Mouse (Mus musculus) forebrain, embryonic 14.5 days (tissue): ENCODE measurements around the gene Asic2. TPM values are rescaled to one million over a fixed set of nuclear protein-coding genes. Genes with fewer than 3 reads are reported as not detected.
A peak's percentile ranks its signal among the peaks of the same experiment; 100 is the strongest.

Experiments
- ATAC-seq: fragments of 200-750 bp; cut with Nextera tagmentation; 2 replicates; pipeline ENCODE4 v1.8.0; 2017; ENCODE audit warnings: mild to moderate bottlenecking, moderate library complexity
- DNase-seq: peaks from one replicate; pipeline ENCODE4 v3.0.0-alpha.2; 2015; ENCODE audit warnings: low spot score
- H3K27ac ChIP-seq: fragments of 300-500 bp; sonication (generic); 2 replicates; pipeline ENCODE4 v1.5.1; 2014; ENCODE audit warnings: low read depth, mild to moderate bottlenecking, control low read depth, low read length, moderate library complexity
- H3K27me3 ChIP-seq: fragments of 300-500 bp; sonication (generic); replicated peaks from 2 replicates; pipeline ENCODE4 v1.6.1; 2014; ENCODE audit warnings: low read length, control low read depth, mixed read lengths; ENCODE audit not compliant: control insufficient read depth, insufficient read depth
- H3K36me3 ChIP-seq: fragments of 300-500 bp; sonication (generic); 2 replicates; pipeline ENCODE4 v1.6.1; 2014; ENCODE audit warnings: low read length, control low read depth; ENCODE audit not compliant: control insufficient read depth, insufficient read depth
- H3K4me1 ChIP-seq: fragments of 300-500 bp; sonication (generic); 2 replicates; pipeline ENCODE4 v1.6.1; 2014; ENCODE audit warnings: antibody characterized with exemption, low read length, control low read depth; ENCODE audit not compliant: control insufficient read depth, insufficient read depth
- H3K4me2 ChIP-seq: fragments of 300-500 bp; sonication (generic); 2 replicates; pipeline ENCODE4 v1.6.1; 2014; ENCODE audit warnings: mild to moderate bottlenecking, control low read depth, low read length
- H3K4me3 ChIP-seq: fragments of 300-500 bp; sonication (generic); 2 replicates; pipeline ENCODE4 v1.5.1; 2014; ENCODE audit warnings: low read depth, low read length, control low read depth
- H3K9ac ChIP-seq: fragments of 300-500 bp; sonication (generic); 2 replicates; pipeline ENCODE4 v1.6.1; 2014; ENCODE audit warnings: mild to moderate bottlenecking, low read length, control low read depth, moderate library complexity
- H3K9me3 ChIP-seq: fragments of 300-500 bp; sonication (generic); replicated peaks from 2 replicates; pipeline ENCODE4 v1.6.1; 2016; ENCODE audit warnings: low read length, control low read depth, mixed read lengths; ENCODE audit not compliant: control insufficient read depth
- WGBS: fragments of 180-500 bp; shearing (Covaris S2); extraction: QIAGEN DNeasy Blood & Tissue Kit; methylation state at CpG from one replicate; pipeline ENCODE4 v1.1.7; 2014; 5-methylcytosine and 5-hydroxymethylcytosine counted together
- polyA plus RNA-seq: library from polyadenylated mRNA; unstranded; fragments of >200 nt; fragmentation: Nextera tagmentation; extraction: Ambion mirVana; gene quantifications from 2 replicates; pipeline ENCODE4 v1.2.1, GENCODE M21; 2014

Asic2 gene
- polyA plus RNA-seq, 1 experiment from 2014 or later, result 3.8 TPM

DNA sequence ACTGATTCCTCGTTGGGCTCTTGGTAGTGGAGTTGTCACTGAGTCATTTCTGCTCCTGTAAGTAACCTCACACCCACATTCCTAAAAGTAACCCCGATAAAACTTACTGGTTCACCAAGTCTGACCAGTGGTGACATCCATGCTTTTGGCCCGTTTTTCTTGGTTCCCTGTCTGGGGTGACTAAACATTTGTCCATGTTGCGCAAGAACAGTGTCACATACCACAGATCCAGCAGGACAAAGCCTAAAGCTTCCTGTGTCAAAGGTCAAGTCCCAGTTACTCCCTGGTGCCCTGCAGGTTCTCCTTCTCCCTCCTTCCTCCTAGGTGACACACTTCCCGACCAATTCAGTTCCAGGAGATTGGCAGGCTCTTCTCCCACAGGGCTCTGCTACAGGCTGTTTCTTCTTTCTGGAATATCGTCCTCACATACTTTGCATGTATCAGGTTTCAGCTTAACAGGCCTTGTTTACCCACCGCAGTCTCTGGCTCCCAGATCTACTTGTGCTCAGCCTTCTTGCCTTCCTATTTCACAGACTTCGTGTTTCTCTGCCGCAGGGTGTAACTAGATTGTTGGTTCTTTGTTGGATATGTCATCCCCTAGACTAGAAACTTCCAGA, 991.9 kb downstream of the Asic2 start:
- H3K4me1 ChIP-seq, result no peaks in the 10 kb centered on the region
- WGBS, result 79% methylated on average over 9 of the region's 9 CpGs

DNA sequence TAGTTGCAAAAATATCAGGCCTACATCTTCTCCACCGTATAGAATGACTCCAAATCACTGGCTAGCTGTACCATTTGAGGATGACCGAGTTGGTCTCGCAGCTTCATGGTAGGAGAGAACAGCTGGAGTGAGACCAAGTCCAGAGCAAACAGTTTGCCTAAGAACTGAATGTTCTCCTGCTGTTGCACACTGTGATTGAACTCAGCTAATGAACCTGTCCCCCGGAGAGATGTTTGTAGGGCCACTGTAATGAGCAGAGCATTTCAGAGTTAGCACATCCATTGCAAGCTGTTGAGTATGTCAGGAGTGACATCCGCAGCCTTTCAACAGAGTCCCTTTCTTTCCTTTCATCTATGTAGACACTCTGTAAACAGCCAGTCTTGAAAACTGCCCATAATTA, 993.6 kb downstream of the Asic2 start:
- Histone ChIP-seq H3K9ac (no peak overlapping the region), H3K27me3 (no peaks in the 10 kb centered on the region), H3K27ac (no peak overlapping the region), H3K9me3 (no peaks in the 10 kb centered on the region), H3K36me3 (no peaks in the 10 kb centered on the region), H3K4me3 (no peak overlapping the region), H3K4me2 (no peak overlapping the region), H3K4me1 (no peaks in the 10 kb centered on the region)
- no peak for ATAC-seq
- DNase-seq, result no peak
- WGBS, result 65% methylated on average over 5 of the region's 5 CpGs

More for the DNA sequence above, 991.9 kb downstream of the Asic2 start:
- no peaks in the 10 kb centered on the region for H3K27me3 ChIP-seq
- no peaks in the 10 kb centered on the region for H3K36me3 ChIP-seq
- no peak for ATAC-seq
- H3K9me3 ChIP-seq, result no peaks in the 10 kb centered on the region
- no peak overlapping the region for H3K4me2 ChIP-seq
- no peak overlapping the region for H3K9ac ChIP-seq
- no peak for DNase-seq
- H3K27ac ChIP-seq, result no peak overlapping the region
- no peak overlapping the region for H3K4me3 ChIP-seq

DNA sequence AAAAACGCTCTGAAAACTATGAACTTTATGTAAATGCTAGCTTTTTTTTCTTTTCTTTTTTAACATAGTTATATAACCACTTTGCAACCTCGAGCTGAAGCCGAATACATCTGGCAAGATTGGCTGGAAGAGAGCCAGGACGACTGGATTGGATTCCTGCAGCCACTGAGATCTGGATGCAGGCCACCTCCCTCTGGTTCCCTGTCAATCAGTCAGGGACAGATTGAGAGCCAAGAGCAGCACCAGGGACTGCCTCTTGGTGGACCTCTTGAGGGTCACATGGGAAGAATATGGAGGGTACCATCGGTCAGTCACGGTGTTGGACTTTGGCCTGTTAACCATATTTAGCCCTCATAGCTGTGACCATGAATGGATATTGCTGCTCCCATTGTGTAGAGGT, 994.3 kb downstream of the Asic2 start:
- Histone ChIP-seq H3K4me3 (no peak overlapping the region), H3K4me2 (no peak overlapping the region), H3K9me3 (no peaks in the 10 kb centered on the region), H3K4me1 (no peaks in the 10 kb centered on the region), H3K27me3 (no peaks in the 10 kb centered on the region), H3K36me3 (no peaks in the 10 kb centered on the region), H3K9ac (no peak overlapping the region), H3K27ac (no peak overlapping the region)
- ATAC-seq (no peak), DNase-seq (peak; percentile 32)
- 78% methylated on average over 6 of the region's 6 CpGs for WGBS

DNA sequence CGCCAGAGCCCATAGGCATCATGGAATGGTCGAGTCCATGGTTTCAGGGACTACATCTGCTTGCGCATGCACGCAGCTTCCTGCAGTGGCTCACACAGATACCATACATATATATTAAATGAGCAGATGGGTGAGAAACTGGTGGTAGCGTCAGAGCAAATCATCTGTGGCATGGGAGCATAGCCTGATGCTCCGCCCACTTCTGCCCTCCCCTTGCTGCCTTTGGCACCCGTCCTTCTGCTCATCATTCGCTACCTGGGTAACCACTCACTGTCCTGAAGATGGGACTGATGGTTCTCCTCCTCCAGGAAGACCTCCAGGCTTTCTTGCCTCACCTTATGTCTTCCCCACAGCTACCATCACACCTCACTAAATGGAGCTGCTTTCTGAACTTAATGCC, 995.0 kb downstream of the Asic2 start:
- WGBS, result 92% methylated on average over 8 of the region's 8 CpGs
- DNase-seq (no peak), ATAC-seq (no peak)
- Histone ChIP-seq H3K9me3 (no peaks in the 10 kb centered on the region), H3K27me3 (no peaks in the 10 kb centered on the region), H3K4me3 (no peak overlapping the region), H3K4me2 (no peak overlapping the region), H3K4me1 (no peaks in the 10 kb centered on the region), H3K36me3 (no peaks in the 10 kb centered on the region), H3K27ac (no peak overlapping the region), H3K9ac (no peak overlapping the region)

DNA sequence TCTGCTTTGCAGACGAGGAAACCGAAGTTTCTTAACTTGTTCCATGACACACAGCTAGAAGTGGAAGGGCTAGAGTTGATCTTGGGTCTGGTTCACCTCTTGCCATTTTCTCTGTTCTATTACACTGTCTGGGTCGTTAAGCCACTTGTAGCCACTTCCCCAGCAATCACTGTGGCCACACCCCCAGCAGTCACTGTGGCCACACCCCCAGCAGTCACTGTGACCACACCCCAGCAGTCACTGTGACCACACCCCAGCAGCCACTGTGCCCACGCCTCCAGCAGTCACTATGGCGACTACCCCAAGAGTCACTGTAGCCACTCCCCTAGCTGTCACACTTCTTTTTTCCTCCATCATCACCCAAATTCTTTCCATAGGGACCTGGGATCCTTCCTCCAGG, 1000.7 kb downstream of the Asic2 start:
- Histone ChIP-seq H3K36me3 (no peaks in the 10 kb centered on the region), H3K4me1 (no peaks in the 10 kb centered on the region; the same call in 1 of the 2 replicates), H3K9me3 (no peaks in the 10 kb centered on the region), H3K27ac (no peak overlapping the region), H3K4me3 (no peak overlapping the region), H3K9ac (no peak overlapping the region), H3K4me2 (no peak overlapping the region), H3K27me3 (no peaks in the 10 kb centered on the region)
- 53% methylated on average over 5 of the region's 5 CpGs for WGBS
- ATAC-seq (no peak), DNase-seq (no peak)

DNA sequence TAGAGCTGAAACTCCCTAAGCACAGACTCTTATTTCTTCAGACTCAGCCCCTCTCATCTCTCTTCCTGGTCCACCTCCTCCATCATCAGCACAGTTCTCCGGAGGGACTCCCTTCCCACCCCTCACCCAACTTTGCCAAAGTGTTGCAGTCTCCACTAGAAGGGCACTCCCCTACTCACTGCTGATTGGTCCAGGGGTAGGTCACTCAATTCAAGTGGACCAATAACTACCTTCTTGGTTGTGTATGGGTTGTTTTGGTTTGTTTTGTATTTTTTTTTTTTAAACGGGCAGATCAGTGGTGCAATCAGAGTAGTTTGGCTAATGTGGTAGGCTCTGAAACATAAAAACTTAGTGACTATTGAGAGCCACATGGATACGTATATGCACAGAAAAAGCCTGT, 1002.2 kb downstream of the Asic2 start:
- WGBS, result 52% methylated on average over 3 of the region's 3 CpGs
- Histone ChIP-seq H3K4me2 (no peak overlapping the region), H3K9me3 (no peaks in the 10 kb centered on the region), H3K36me3 (no peaks in the 10 kb centered on the region), H3K4me1 (peaks cover 10% of the 10 kb centered on the region), H3K9ac (no peak overlapping the region), H3K27ac (no peak overlapping the region), H3K4me3 (no peak overlapping the region), H3K27me3 (no peaks in the 10 kb centered on the region)
- ATAC-seq (no peak), DNase-seq (peak; percentile 18)

DNA sequence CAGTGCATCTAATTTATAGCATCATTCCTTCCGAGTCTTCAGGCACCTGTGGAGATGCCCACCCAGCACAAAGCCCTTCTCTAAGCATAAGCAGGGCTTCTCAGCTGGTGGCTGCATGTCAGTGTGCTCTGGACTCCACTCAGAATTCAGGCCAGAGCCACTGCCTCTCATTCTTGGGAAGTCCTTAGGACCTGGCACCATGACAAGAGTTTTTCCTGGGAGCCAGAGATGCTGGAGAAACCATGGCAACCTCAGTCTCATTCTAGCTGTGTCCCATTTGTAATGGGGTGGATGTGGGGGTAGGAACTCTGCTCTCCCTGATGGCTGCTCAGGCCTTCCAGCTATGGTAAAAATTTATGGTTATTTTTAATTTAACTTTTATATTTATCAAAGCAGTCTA, 1006.9 kb downstream of the Asic2 start:
- H3K27ac ChIP-seq, result no peak overlapping the region
- DNase-seq (peak; percentile 88), ATAC-seq (peak; percentile 60)
- H3K27me3 ChIP-seq, result no peaks in the 10 kb centered on the region
- H3K4me1 ChIP-seq, result peaks cover 18% of the 10 kb centered on the region
- H3K4me3 ChIP-seq, result no peak overlapping the region
- H3K9ac ChIP-seq, result no peak overlapping the region
- H3K36me3 ChIP-seq, result no peaks in the 10 kb centered on the region
- WGBS, result 30% methylated on average over 1 of the region's 1 CpGs
- no peak overlapping the region for H3K4me2 ChIP-seq
- no peaks in the 10 kb centered on the region for H3K9me3 ChIP-seq

DNA sequence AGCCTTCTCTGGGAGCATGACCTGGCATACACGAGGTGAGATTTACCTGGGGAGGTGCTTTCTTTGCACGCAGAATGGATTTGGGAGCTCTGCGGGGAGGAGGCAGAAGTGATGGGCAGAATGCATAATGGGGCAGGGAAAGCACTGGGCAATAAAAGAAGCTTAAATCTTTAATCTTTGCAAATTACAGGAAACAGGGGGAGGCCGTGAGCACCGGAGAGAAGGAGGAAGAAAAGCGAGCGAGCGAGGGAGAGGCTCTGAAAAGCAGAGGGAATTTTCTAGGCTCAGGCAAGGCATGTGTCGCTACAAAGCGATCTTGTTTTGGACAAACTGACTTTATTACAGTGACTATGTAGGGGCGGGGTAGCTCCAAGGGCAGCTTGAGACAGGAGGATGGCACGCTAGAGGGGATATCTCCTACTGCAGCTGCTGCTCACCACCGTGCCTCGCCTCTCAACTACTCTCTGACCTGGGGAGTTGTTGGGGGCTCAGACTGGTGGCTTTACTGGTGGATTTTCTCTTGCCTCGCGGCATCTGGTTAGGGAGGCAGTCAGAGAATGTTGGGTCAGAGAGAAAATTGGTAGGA, 1010.1 kb downstream of the Asic2 start:
- Histone ChIP-seq H3K27me3 (no peaks in the 10 kb centered on the region), H3K4me1 (peaks cover 18% of the 10 kb centered on the region; the same call in 1 of the 2 replicates), H3K36me3 (no peaks in the 10 kb centered on the region), H3K27ac (0 out of 2 replicates have a peak overlapping the region, but pooled peaks have one; percentile 11), H3K4me3 (no peak overlapping the region), H3K9ac (peak overlapping the region; percentile 26; the same call in 1 of the 2 replicates), H3K9me3 (no peaks in the 10 kb centered on the region), H3K4me2 (no peak overlapping the region; the same call in 1 of the 2 replicates)
- ATAC-seq (no peak), DNase-seq (no peak)
- WGBS, result 8% methylated on average over 16 of the region's 16 CpGs

DNA sequence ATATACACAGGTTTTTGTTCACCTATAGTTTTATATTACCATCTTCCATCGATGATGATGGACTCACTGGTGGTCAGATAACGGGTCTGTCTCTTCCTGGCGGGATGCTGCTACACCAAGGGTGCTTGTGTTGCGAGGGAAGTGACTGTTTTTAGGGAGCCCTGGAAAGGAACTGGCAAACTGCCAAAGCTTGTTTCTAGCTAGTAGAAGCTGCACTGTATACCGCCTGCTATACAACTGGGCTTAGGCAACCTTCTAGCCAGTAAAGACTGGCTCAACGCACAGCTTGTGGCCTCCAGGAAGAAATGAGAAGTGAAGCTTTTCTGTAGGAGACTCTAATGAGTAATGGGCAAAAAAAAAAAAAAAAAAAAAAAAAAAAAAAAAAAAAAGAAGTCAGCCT, 1012.3 kb downstream of the Asic2 start:
- no peaks in the 10 kb centered on the region for H3K36me3 ChIP-seq
- no peak overlapping the region for H3K4me2 ChIP-seq
- peaks cover 7% of the 10 kb centered on the region; the same call in 1 of the 2 replicates for H3K4me1 ChIP-seq
- DNase-seq (peak; percentile 55), ATAC-seq (no peak)
- no peak overlapping the region for H3K9ac ChIP-seq
- no peak overlapping the region for H3K4me3 ChIP-seq
- H3K9me3 ChIP-seq, result no peaks in the 10 kb centered on the region
- WGBS, result 45% methylated on average over 6 of the region's 6 CpGs
- H3K27me3 ChIP-seq, result no peaks in the 10 kb centered on the region
- H3K27ac ChIP-seq, result no peak overlapping the region
